Mouse (Mus musculus): ENCODE measurements at regions not wholly inside any gene's neighbourhood (a gene's known extent, or its start where the extent isn't known, plus 50 kb on each side); places are given as distances from the start of the nearest gene placed in this dataset.

DNA sequence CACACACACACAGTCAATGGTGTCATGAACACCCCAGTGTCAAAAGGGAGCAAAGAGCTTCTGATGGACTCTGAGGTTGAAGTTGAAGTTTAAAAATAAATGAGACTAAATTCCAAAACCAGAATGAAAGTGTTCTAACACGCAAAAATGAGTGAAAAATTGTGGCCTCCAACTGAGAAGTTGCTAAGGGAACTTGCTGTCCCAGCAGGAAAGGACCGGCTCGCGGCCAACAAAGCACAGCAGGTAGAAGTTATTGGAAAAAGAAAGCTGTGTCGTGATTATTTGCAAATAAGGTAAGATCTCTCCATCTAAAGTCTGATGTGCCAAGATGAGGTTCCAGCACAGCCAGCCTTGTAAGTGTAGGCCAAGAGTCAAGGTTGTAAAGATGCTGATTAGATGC is 169.7 kb downstream of the Nrp2 start:
- Histone ChIP-seq H3K9ac (ENCODE audit: low read depth, low read length) (no peak overlapping the region), H3K9me3 (replicated peaks; ENCODE audit: control insufficient read depth, low read length, poor library complexity, severe bottlenecking) (no peaks in the 10 kb centered on the region), H3K4me1 (ENCODE audit: control insufficient read depth, insufficient read depth, low read length) (no peaks in the 10 kb centered on the region), H3K4me2 (ENCODE audit: low read length) (no peak overlapping the region), H3K27me3 (ENCODE audit: control insufficient read depth, insufficient read depth, low read depth, low read length) (no peaks in the 10 kb centered on the region), H3K27ac (ENCODE audit: low read length) (no peak overlapping the region), H3K4me3 (ENCODE audit: low read depth, low read length) (no peak overlapping the region), H3K36me3 (ENCODE audit: control insufficient read depth, insufficient read depth, low read length) (no peaks in the 10 kb centered on the region)
- no peak for ATAC-seq
- 78% methylated on average over 5 of the region's 5 CpGs for WGBS

DNA sequence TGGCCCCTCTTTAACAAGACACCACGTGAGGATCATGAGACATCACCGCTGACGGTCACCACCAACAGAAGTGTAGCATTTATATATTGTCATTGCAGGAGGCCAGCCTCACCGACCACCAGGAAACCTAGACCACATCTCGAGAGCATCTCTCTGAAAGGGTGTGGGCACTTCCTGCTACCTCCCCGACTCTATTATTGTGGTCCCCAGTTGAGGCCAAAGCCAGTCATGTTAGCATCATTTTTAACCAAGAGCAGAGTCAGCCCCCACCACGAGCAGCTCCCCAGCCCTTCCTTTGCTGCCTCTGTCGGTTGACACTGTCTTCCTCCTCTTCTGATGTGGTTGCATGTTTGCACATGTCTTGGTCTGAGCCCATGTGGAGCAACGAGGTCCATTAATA is 172.5 kb downstream of the Nrp2 start:
- Histone ChIP-seq H3K9me3 (replicated peaks; ENCODE audit: control insufficient read depth, low read length, poor library complexity, severe bottlenecking) (no peaks in the 10 kb centered on the region), H3K27me3 (ENCODE audit: control insufficient read depth, insufficient read depth, low read depth, low read length) (no peaks in the 10 kb centered on the region), H3K27ac (ENCODE audit: low read length) (no peak overlapping the region), H3K4me3 (ENCODE audit: low read depth, low read length) (no peak overlapping the region), H3K4me1 (ENCODE audit: control insufficient read depth, insufficient read depth, low read length) (no peaks in the 10 kb centered on the region), H3K36me3 (ENCODE audit: control insufficient read depth, insufficient read depth, low read length) (no peaks in the 10 kb centered on the region), H3K9ac (ENCODE audit: low read depth, low read length) (no peak overlapping the region), H3K4me2 (ENCODE audit: low read length) (no peak overlapping the region)
- WGBS: 83% methylated on average over 9 of the region's 9 CpGs
- no peak for ATAC-seq

DNA sequence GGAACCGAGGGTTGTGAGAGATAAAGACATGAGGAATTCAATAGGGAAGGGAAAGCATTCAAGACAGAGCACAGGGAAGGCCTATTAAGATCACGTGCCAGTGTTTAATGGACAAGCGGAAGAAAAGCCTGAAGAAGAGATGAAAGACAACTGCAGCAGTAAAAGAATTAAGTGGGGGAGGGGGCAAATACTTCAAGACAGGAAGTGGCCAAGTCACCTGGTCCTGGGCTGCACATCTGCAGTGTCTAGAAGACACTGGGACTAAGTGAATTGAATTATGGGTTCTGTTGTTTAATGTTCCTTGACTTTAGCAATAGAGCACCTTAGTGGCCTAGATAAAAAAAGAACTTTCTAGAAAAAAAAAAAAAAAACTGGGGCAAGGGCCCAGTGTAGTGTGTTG is 173.6 kb downstream of the Nrp2 start:
- no peak for ATAC-seq
- Histone ChIP-seq H3K4me3 (ENCODE audit: low read depth, low read length) (no peak overlapping the region), H3K9me3 (replicated peaks; ENCODE audit: control insufficient read depth, low read length, poor library complexity, severe bottlenecking) (no peaks in the 10 kb centered on the region), H3K36me3 (ENCODE audit: control insufficient read depth, insufficient read depth, low read length) (no peaks in the 10 kb centered on the region), H3K9ac (ENCODE audit: low read depth, low read length) (no peak overlapping the region), H3K27ac (ENCODE audit: low read length) (no peak overlapping the region), H3K4me1 (ENCODE audit: control insufficient read depth, insufficient read depth, low read length) (no peaks in the 10 kb centered on the region), H3K27me3 (ENCODE audit: control insufficient read depth, insufficient read depth, low read depth, low read length) (no peaks in the 10 kb centered on the region), H3K4me2 (ENCODE audit: low read length) (no peak overlapping the region)
- WGBS: 60% methylated on average over 3 of the region's 3 CpGs

DNA sequence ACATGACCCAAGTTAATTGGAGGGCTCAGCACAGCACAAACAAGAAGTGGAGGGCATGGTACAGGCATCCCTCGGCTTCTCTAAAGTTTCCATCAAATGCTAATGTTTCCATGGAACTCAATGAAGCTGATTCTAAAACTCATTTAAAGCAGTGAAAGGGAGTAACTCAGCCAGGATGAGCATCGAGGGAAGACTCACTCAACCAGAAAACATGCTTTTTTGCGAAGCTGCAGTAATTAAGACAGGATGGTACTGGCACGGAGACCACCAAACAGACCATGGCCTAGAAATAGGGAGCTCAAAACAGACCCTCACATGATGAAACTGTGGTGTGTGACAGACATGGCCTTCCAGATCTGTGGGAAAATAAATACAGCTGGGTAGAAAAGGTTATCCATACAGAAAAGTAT is 177.8 kb downstream of the Nrp2 start:
- H3K4me2 ChIP-seq (ENCODE audit: low read length): no peak overlapping the region
- no peak overlapping the region for H3K9ac ChIP-seq (ENCODE audit: low read depth, low read length)
- no peak for ATAC-seq
- H3K9me3 ChIP-seq (replicated peaks; ENCODE audit: control insufficient read depth, low read length, poor library complexity, severe bottlenecking): no peaks in the 10 kb centered on the region
- WGBS: 29% methylated on average over 4 of the region's 4 CpGs
- no peak overlapping the region for H3K4me3 ChIP-seq (ENCODE audit: low read depth, low read length)
- H3K4me1 ChIP-seq (ENCODE audit: control insufficient read depth, insufficient read depth, low read length): no peaks in the 10 kb centered on the region
- no peaks in the 10 kb centered on the region for H3K27me3 ChIP-seq (ENCODE audit: control insufficient read depth, insufficient read depth, low read depth, low read length)
- H3K36me3 ChIP-seq (ENCODE audit: control insufficient read depth, insufficient read depth, low read length): no peaks in the 10 kb centered on the region
- H3K27ac ChIP-seq (ENCODE audit: low read length): no peak overlapping the region

DNA sequence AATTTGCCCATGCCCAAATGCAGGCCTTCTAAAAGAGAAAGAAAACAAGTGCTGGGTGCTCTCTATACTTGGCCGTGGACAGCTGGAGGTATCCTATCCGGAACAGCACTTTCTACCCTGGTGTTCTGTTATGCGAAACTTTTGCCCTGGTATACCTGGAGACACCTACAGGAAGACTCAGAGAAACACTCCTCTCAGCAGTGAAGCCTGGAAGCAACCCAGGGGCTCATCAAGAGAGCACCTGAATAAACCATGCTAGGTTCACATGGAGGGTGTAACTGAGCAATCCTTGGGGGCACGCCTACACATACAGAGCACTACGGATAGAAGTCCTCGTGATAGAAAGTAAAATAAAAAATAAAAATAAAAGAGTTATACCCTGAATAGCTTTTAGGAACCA is 178.4 kb downstream of the Nrp2 start:
- Histone ChIP-seq H3K27ac (ENCODE audit: low read length) (no peak overlapping the region), H3K9me3 (replicated peaks; ENCODE audit: control insufficient read depth, low read length, poor library complexity, severe bottlenecking) (no peaks in the 10 kb centered on the region), H3K36me3 (ENCODE audit: control insufficient read depth, insufficient read depth, low read length) (no peaks in the 10 kb centered on the region), H3K27me3 (ENCODE audit: control insufficient read depth, insufficient read depth, low read depth, low read length) (no peaks in the 10 kb centered on the region), H3K4me1 (ENCODE audit: control insufficient read depth, insufficient read depth, low read length) (no peaks in the 10 kb centered on the region), H3K9ac (ENCODE audit: low read depth, low read length) (no peak overlapping the region), H3K4me3 (ENCODE audit: low read depth, low read length) (no peak overlapping the region), H3K4me2 (ENCODE audit: low read length) (no peak overlapping the region)
- ATAC-seq: no peak
- WGBS: 88% methylated on average over 6 of the region's 6 CpGs

DNA sequence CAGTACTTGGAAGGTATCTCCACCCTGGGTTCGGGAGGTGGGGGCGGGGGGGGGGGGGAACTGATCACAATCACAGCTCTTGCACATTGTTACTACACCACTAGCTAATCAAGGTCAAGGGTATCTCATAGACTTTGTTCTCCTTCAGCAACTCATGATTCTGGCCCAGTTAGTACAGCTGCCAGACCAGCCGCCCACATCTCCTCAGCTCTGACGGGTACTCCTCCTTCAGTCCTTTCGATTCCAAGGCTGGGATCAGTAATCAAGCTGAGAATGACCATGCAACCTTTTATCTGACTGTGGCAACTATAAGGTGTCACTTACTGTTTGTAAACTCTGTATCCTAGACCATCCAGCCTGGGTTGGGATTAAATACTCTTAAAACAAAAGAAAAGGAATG is 178.9 kb downstream of the Nrp2 start:
- no peak overlapping the region for H3K27ac ChIP-seq (ENCODE audit: low read length)
- no peaks in the 10 kb centered on the region for H3K9me3 ChIP-seq (replicated peaks; ENCODE audit: control insufficient read depth, low read length, poor library complexity, severe bottlenecking)
- H3K9ac ChIP-seq (ENCODE audit: low read depth, low read length): no peak overlapping the region
- H3K4me1 ChIP-seq (ENCODE audit: control insufficient read depth, insufficient read depth, low read length): no peaks in the 10 kb centered on the region
- H3K36me3 ChIP-seq (ENCODE audit: control insufficient read depth, insufficient read depth, low read length): no peaks in the 10 kb centered on the region
- 88% methylated on average over 5 of the region's 5 CpGs for WGBS
- no peak overlapping the region for H3K4me3 ChIP-seq (ENCODE audit: low read depth, low read length)
- no peak for ATAC-seq
- no peaks in the 10 kb centered on the region for H3K27me3 ChIP-seq (ENCODE audit: control insufficient read depth, insufficient read depth, low read depth, low read length)
- no peak overlapping the region for H3K4me2 ChIP-seq (ENCODE audit: low read length)

DNA sequence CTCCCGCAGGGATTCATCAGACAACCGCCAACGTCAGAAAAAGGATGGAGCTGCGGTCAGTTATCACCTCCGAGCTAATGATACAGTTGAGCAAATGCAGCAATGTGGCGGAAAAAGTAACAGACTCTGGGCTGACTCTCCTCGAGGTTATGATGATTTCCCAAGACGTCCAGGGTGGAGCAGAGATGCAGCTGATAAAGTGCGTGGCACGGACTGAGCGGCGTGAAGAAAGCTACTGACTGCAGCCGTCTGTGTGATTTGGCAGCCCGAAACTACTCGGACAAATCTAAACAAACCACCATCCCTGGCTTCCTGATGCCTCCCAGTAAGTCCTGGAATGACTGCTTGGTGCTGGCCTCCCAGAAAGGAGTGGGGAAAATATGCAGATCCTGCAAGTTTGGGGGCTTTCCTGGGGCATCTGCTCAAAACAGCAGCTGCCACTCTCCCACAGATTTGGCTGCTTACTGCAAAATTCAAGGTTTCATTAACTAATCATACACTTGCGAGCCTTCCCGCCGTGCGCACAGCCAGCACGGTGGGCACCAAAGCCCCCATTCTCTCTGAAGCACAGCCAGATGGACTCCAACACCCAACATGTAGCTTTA is 181.9 kb downstream of the Nrp2 start:
- no peak overlapping the region for H3K4me3 ChIP-seq (ENCODE audit: low read depth, low read length)
- H3K4me2 ChIP-seq (ENCODE audit: low read length): no peak overlapping the region
- H3K36me3 ChIP-seq (ENCODE audit: control insufficient read depth, insufficient read depth, low read length): no peaks in the 10 kb centered on the region
- no peaks in the 10 kb centered on the region for H3K9me3 ChIP-seq (replicated peaks; ENCODE audit: control insufficient read depth, low read length, poor library complexity, severe bottlenecking)
- no peak overlapping the region for H3K27ac ChIP-seq (ENCODE audit: low read length)
- H3K4me1 ChIP-seq (ENCODE audit: control insufficient read depth, insufficient read depth, low read length): no peaks in the 10 kb centered on the region
- H3K9ac ChIP-seq (ENCODE audit: low read depth, low read length): no peak overlapping the region
- no peak for ATAC-seq
- H3K27me3 ChIP-seq (ENCODE audit: control insufficient read depth, insufficient read depth, low read depth, low read length): no peaks in the 10 kb centered on the region
- WGBS: 76% methylated on average over 20 of the region's 20 CpGs

DNA sequence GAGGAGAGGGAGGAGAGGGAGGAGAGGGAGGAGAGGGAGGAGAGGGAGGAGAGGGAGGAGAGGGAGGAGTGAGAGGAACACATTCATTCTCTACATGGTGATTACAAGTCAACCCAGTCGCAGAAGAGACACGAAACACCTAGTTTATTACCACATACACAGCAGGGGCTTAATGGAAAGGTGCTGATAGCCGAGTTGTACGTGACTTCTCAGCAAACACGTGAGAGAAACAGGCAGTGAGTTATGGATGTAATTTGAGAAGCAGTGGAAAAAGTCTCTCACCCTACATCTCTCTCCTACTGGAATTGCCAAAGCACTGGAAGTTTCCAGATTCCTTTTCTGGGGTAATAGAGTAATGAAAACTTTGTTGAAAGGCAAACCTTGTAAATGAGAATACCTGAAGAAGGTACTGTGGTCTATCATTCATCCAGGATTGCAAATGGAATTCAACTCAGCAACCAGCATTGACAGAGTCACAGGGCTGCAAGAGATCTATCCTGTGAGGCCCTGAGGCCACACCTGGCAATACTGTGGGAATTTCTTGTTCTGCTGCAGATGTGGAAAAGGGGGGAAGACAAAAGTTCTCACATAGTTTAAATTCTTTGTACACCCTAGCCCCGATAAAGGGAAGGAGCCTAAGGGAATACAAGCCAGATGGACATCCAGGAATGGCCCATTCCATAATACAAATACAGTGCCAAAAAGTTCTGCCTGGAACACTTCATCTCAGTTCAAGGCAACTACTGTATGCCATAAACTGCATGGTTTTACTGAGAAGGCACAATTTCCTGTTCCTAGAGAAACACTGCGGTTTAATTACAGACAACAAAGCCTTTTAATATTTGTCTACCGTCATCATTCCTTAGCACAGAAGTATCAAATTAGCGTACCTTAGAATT is 184.7 kb downstream of the Nrp2 start:
- no peaks in the 10 kb centered on the region for H3K4me1 ChIP-seq (ENCODE audit: control insufficient read depth, insufficient read depth, low read length)
- no peak overlapping the region for H3K4me3 ChIP-seq (ENCODE audit: low read depth, low read length)
- no peaks in the 10 kb centered on the region for H3K9me3 ChIP-seq (replicated peaks; ENCODE audit: control insufficient read depth, low read length, poor library complexity, severe bottlenecking)
- H3K4me2 ChIP-seq (ENCODE audit: low read length): no peak overlapping the region
- no peak overlapping the region for H3K27ac ChIP-seq (ENCODE audit: low read length)
- WGBS: 78% methylated on average over 9 of the region's 9 CpGs
- no peaks in the 10 kb centered on the region for H3K27me3 ChIP-seq (ENCODE audit: control insufficient read depth, insufficient read depth, low read depth, low read length)
- no peak overlapping the region for H3K9ac ChIP-seq (ENCODE audit: low read depth, low read length)
- no peaks in the 10 kb centered on the region for H3K36me3 ChIP-seq (ENCODE audit: control insufficient read depth, insufficient read depth, low read length)
- ATAC-seq: no peak

DNA sequence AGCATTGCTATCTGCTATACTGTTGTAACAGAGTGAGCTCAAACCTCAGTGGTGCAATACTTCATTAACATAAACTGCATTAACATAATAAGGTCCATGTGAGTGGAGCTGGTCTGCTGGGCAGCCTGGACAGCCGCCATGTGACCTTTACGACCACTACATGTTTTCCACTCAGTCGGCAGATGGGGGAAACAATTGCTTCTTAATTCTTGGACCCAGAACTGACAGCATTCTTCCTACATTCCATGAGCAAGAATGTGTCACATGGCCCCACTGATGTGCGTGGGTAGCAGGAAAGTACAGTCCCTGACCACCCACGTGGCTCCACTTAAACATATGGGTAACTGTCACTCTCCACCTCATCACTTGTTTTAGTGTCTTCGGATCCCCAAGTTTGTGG is 198.3 kb downstream of the Nrp2 start:
- no peak overlapping the region for H3K27ac ChIP-seq (ENCODE audit: low read length)
- no peaks in the 10 kb centered on the region for H3K27me3 ChIP-seq (ENCODE audit: control insufficient read depth, insufficient read depth, low read depth, low read length)
- H3K36me3 ChIP-seq (ENCODE audit: control insufficient read depth, insufficient read depth, low read length): no peaks in the 10 kb centered on the region
- no peaks in the 10 kb centered on the region for H3K9me3 ChIP-seq (replicated peaks; ENCODE audit: control insufficient read depth, low read length, poor library complexity, severe bottlenecking)
- no peak overlapping the region for H3K4me3 ChIP-seq (ENCODE audit: low read depth, low read length)
- peaks cover 13% of the 10 kb centered on the region for H3K4me1 ChIP-seq (ENCODE audit: control insufficient read depth, insufficient read depth, low read length)
- 63% methylated on average over 6 of the region's 6 CpGs for WGBS
- no peak for ATAC-seq
- no peak overlapping the region for H3K9ac ChIP-seq (ENCODE audit: low read depth, low read length)
- H3K4me2 ChIP-seq (ENCODE audit: low read length): no peak overlapping the region
